Mouse (Mus musculus) hindbrain, embryonic 14.5 days (tissue): ENCODE measurements at regions not wholly inside any gene's neighbourhood (a gene's known extent, or its start where the extent isn't known, plus 50 kb on each side); places are given as distances from the start of the nearest gene placed in this dataset.

Experiments
- ATAC-seq: fragments of 200-750 bp; cut with Nextera tagmentation; 2 replicates; pipeline ENCODE4 v1.8.0; 2017; ENCODE audit warnings: moderate number of reproducible peaks, mild to moderate bottlenecking, moderate TSS enrichment, moderate library complexity; ENCODE audit not compliant: low FRiP score
- DNase-seq: peaks from one replicate; pipeline ENCODE4 v3.0.0-alpha.2; 2015; ENCODE audit warnings: low spot score
- H3K27ac ChIP-seq: fragments of 300-500 bp; sonication (generic); 2 replicates; pipeline ENCODE4 v1.5.1; 2014; ENCODE audit warnings: mild to moderate bottlenecking, moderate library complexity
- H3K27me3 ChIP-seq: fragments of 300-500 bp; sonication (generic); 2 replicates; pipeline ENCODE4 v1.6.1; 2014; ENCODE audit warnings: mild to moderate bottlenecking, low read length, mixed read lengths; ENCODE audit not compliant: control insufficient read depth, insufficient read depth
- H3K36me3 ChIP-seq: fragments of 300-500 bp; sonication (generic); replicated peaks from 2 replicates; pipeline ENCODE4 v1.6.1; 2014; ENCODE audit not compliant: control insufficient read depth, insufficient read depth
- H3K4me1 ChIP-seq: fragments of 300-500 bp; sonication (generic); replicated peaks from 2 replicates; pipeline ENCODE4 v1.6.1; 2014; ENCODE audit warnings: antibody characterized with exemption, low read length, mixed read lengths; ENCODE audit not compliant: control insufficient read depth, insufficient read depth
- H3K4me2 ChIP-seq: fragments of 300-500 bp; sonication (generic); replicated peaks from 2 replicates; pipeline ENCODE4 v1.6.1; 2014; ENCODE audit warnings: mild to moderate bottlenecking, moderate library complexity
- H3K4me3 ChIP-seq: fragments of 300-500 bp; sonication (generic); replicated peaks from 2 replicates; pipeline ENCODE4 v1.5.1; 2014; ENCODE audit warnings: mild to moderate bottlenecking, low read length
- H3K9ac ChIP-seq: fragments of 300-500 bp; sonication (generic); 2 replicates; pipeline ENCODE4 v1.6.1; 2014
- H3K9me3 ChIP-seq: fragments of 300-500 bp; sonication (generic); 2 replicates; pipeline ENCODE4 v1.6.1; 2016; ENCODE audit warnings: low read length; ENCODE audit not compliant: control insufficient read depth
- WGBS: fragments of 180-500 bp; shearing (Covaris S2); extraction: QIAGEN DNeasy Blood & Tissue Kit; methylation state at CpG from one replicate; pipeline ENCODE4 v1.1.7; 2014; 5-methylcytosine and 5-hydroxymethylcytosine counted together

GRCm38 (mm10) chr12:12178391-12178790, 83.5 kb upstream of the Fam49a start:
- Histone ChIP-seq H3K36me3 (no peaks in the 10 kb centered on the region), H3K4me2 (no peak overlapping the region), H3K4me1 (0 out of 2 replicates have a peak, but pooled peaks cover 3% of the 10 kb centered on the region), H3K9ac (no peak overlapping the region), H3K9me3 (no peaks in the 10 kb centered on the region), H3K4me3 (no peak overlapping the region), H3K27me3 (no peaks in the 10 kb centered on the region), H3K27ac (no peak overlapping the region)
- DNase-seq (no peak), ATAC-seq (no peak)
- WGBS: 80% methylated on average over 2 of the region's 2 CpGs

DNA sequence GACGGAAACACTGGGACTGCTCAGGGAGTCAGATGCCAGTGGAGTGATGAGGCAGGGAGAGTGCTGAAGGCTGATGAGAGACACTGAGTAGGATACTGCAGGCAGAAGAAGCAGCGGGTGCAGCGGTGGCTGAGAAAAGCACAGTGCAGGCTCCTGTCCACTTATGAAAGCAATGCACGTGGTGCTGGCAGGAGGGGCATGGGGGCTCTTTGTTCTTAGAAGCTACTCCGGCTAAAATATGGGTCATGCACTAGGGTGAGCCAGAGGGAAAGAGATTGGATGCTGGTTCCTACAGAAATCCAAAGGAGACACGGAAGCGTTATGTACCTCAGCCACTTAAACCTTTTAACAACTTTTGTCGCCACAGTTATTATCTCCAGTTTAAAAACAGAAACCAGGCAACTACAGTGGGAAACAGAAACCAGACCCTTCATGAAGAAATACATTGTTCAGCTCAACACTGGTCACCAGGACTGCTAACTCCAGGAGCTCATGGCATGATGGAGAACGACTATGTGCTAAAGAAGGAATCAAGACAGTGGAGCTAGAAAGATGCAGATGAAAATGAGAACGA, 82.6 kb upstream of the Fam49a start:
- H3K27ac ChIP-seq: no peak overlapping the region
- ATAC-seq: peak; percentile 18; the same call in 1 of the 2 replicates
- 62% methylated on average over 10 of the region's 10 CpGs for WGBS
- no peaks in the 10 kb centered on the region for H3K36me3 ChIP-seq
- 0 out of 2 replicates have a peak, but pooled peaks cover 3% of the 10 kb centered on the region for H3K4me1 ChIP-seq
- H3K9me3 ChIP-seq: no peaks in the 10 kb centered on the region
- DNase-seq: no peak
- H3K9ac ChIP-seq: no peak overlapping the region
- no peak overlapping the region for H3K4me2 ChIP-seq
- H3K27me3 ChIP-seq: no peaks in the 10 kb centered on the region
- no peak overlapping the region for H3K4me3 ChIP-seq

DNA sequence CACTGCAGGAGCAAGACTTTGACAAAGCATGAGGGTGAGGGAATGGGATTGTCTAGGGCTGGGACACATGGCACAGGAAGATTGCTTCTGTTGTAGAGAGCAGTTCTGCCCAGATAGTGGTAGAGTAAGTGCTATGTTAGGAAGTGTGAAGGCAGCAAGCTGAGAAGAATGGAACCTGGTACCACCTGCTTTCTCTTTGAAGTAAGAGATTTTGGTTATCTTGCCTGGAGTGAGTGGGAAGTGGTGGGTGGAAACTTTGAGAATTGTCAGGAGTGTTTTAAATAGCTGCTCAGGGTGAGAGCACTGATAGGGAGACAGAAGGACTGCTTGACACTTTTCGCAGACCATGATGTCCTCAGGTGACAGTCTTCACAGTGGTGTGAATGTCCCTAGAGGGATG, 81.0 kb upstream of the Fam49a start:
- WGBS: 91% methylated on average over 1 of the region's 1 CpGs

GRCm38 (mm10) chr12:12181686-12182085, 80.3 kb upstream of the Fam49a start:
- H3K27me3 ChIP-seq: no peaks in the 10 kb centered on the region
- no peak overlapping the region for H3K9ac ChIP-seq
- H3K4me1 ChIP-seq: 0 out of 2 replicates have a peak, but pooled peaks cover under 1% of the 10 kb centered on the region
- ATAC-seq: no peak
- no peaks in the 10 kb centered on the region for H3K36me3 ChIP-seq
- DNase-seq: no peak
- no peak overlapping the region for H3K4me3 ChIP-seq
- no peak overlapping the region for H3K4me2 ChIP-seq
- H3K9me3 ChIP-seq: no peaks in the 10 kb centered on the region
- no peak overlapping the region for H3K27ac ChIP-seq
- WGBS: 92% methylated on average over 4 of the region's 4 CpGs

More for the DNA sequence above, 81.0 kb upstream of the Fam49a start:
- Histone ChIP-seq H3K36me3 (no peaks in the 10 kb centered on the region), H3K27ac (no peak overlapping the region), H3K4me2 (no peak overlapping the region), H3K9ac (no peak overlapping the region), H3K4me3 (no peak overlapping the region), H3K27me3 (no peaks in the 10 kb centered on the region), H3K9me3 (no peaks in the 10 kb centered on the region), H3K4me1 (0 out of 2 replicates have a peak, but pooled peaks cover 3% of the 10 kb centered on the region)
- no peak for DNase-seq
- no peak for ATAC-seq

DNA sequence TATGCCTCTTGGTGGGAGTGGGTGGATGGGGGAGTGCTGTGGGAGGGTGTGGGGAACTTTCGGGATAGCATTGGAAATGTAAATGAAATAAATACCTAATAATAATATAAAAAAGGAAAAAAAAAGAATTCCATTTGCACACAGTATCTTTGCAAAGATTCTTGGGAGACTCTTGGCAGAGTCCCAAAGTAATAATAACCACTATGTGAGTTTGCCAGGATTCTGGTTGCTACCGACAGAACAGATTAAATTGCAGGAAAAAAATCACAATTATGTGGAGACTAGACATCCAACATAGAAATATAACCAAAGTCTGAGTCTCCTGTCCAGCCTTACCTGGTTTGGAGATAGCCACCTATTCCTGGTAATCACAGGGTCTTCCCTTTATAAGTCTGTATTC, 75.6 kb upstream of the Fam49a start:
- ATAC-seq (no peak), DNase-seq (no peak)
- Histone ChIP-seq H3K27me3 (no peaks in the 10 kb centered on the region), H3K9ac (no peak overlapping the region), H3K9me3 (no peaks in the 10 kb centered on the region), H3K36me3 (no peaks in the 10 kb centered on the region), H3K4me2 (no peak overlapping the region), H3K4me3 (no peak overlapping the region), H3K4me1 (no peaks in the 10 kb centered on the region), H3K27ac (no peak overlapping the region)
- 78% methylated on average over 2 of the region's 2 CpGs for WGBS

DNA sequence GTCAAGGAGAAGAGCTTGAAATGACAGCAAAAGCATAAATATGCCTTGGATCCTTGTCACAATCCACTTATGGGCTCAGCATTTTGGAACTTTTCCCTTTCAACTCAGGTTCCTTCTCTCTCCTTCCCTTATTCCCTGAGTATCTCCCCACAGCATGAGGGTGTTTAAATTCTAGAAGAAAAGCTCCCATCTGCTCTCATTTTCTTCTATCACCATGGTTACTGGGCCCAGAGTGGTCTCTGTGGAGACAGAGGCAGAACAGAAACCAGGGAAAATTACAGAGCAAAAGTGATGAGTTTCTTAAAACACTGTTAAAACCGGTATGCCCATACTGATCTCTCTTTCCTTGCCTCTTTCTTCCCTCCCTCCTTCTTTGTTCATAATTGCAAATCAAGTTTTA, 66.9 kb upstream of the Fam49a start:
- DNase-seq (no peak), ATAC-seq (no peak)
- Histone ChIP-seq H3K4me3 (no peak overlapping the region), H3K9me3 (no peaks in the 10 kb centered on the region), H3K4me2 (no peak overlapping the region), H3K4me1 (no peaks in the 10 kb centered on the region), H3K27me3 (no peaks in the 10 kb centered on the region), H3K36me3 (no peaks in the 10 kb centered on the region), H3K27ac (no peak overlapping the region), H3K9ac (no peak overlapping the region)
- WGBS: 64% methylated on average over 1 of the region's 1 CpGs

DNA sequence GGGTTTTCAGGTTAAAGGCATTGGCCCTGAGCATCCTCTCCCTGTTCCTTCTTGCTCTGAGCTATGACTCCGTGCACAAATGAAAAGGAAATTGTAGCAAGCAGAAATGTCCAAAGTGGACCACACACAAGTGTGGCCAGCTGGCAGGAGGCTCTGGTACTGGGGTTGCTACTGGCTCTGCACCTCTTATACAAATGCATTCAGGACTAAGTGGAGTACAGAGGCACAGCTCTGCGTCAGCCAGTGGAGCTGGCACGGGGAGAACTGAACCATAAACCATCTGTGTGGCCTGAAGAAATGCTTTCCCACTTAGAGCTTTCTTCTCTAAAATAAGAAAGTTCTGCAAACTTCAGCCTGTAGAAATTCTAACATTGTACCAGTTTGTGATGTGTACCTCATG, 65.3 kb upstream of the Fam49a start:
- DNase-seq (no peak), ATAC-seq (no peak)
- Histone ChIP-seq H3K9ac (no peak overlapping the region), H3K27me3 (no peaks in the 10 kb centered on the region), H3K36me3 (no peaks in the 10 kb centered on the region), H3K27ac (no peak overlapping the region), H3K4me3 (no peak overlapping the region), H3K4me2 (no peak overlapping the region), H3K9me3 (no peaks in the 10 kb centered on the region), H3K4me1 (no peaks in the 10 kb centered on the region)
- 90% methylated on average over 3 of the region's 3 CpGs for WGBS

GRCm38 (mm10) chr12:12208216-12208615, 53.7 kb upstream of the Fam49a start:
- Histone ChIP-seq H3K27me3 (no peaks in the 10 kb centered on the region), H3K4me2 (no peak overlapping the region), H3K9me3 (no peaks in the 10 kb centered on the region), H3K36me3 (no peaks in the 10 kb centered on the region), H3K27ac (no peak overlapping the region), H3K4me3 (no peak overlapping the region), H3K4me1 (no peaks in the 10 kb centered on the region), H3K9ac (no peak overlapping the region)
- DNase-seq: no peak
- 75% methylated on average over 1 of the region's 1 CpGs for WGBS
- no peak for ATAC-seq
